Mouse (Mus musculus) olfactory bulb, adult 2 months (tissue): ENCODE results near the gene Smc6.

Experiments used
- CTCF ChIP-seq: fragments of 200-500 bp; IDR thresholded peaks from 2 replicates; pipeline ENCODE4 v1.5.1; 2012; ENCODE audit warnings: low read depth, mild to moderate bottlenecking, low read length, moderate library complexity; ENCODE audit not compliant: insufficient read depth
- POLR2A ChIP-seq: fragments of 200-500 bp; IDR thresholded peaks from 2 replicates; pipeline ENCODE4 v1.6.1; 2012; ENCODE audit warnings: mild to moderate bottlenecking, low read depth, low read length, moderate library complexity; ENCODE audit not compliant: insufficient read depth

GRCm38 (mm10) chr12:11306753-11307645, 41.3 kb downstream of the Smc6 start:
- TF ChIP-seq CTCF (no peak), POLR2A (no peak)
